Mouse (Mus musculus): ENCODE measurements at regions not wholly inside any gene's neighbourhood (a gene's known extent, or its start where the extent isn't known, plus 50 kb on each side); places are given as distances from the start of the nearest gene placed in this dataset.

DNA sequence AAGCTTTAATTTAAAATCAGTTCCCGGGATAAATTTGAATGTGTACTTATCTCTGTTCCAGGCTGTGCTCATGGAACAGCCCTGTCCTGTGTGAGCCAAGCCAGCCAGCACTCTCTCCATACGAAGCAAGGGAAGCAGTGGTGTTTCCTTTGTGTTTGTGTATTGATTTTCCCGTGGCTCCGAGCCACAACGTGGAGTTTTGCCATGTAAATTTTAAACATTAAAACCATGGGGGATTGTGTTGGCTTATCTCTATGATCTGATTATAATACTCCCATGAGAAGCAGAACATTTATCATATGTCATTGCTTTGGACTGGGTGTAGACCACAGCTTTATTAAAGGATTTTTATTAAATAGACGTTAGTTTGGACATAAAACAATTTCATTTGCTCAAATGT is 106.1 kb upstream of the Npvf start:
- dilution Hi-C loops (cut with MboI; ENCODE audit: extremely low pct_ligation_motif_present, extremely low pct_unique_long_range_greater_than_20kb, low sequenced_read_pairs) (no loop called here), in situ Hi-C loops (cut with MboI; ENCODE audit: low pct_ligation_motif_present, low pct_unique_long_range_greater_than_20kb, low sequenced_read_pairs) (no loop called here)
- H3K36me3 ChIP-seq (replicated peaks in 1 of 2; ENCODE audit: control insufficient read depth in 1 of 2, insufficient read depth in 1 of 2, low read length in 1 of 2): no peaks in the 10 kb centered on the region
- H3K79me2 ChIP-seq (replicated peaks; ENCODE audit: control insufficient read depth, extremely low read depth, insufficient read depth, poor library complexity, severe bottlenecking): no peaks in the 10 kb centered on the region
- H3K9ac ChIP-seq (ENCODE audit: insufficient read depth, low read depth): no peak overlapping the region
- H3K4me1 ChIP-seq (ENCODE audit: control insufficient read depth in 1 of 2, insufficient read depth in 2 of 2): no peaks in the 10 kb centered on the region
- H3K4me2 ChIP-seq (ENCODE audit: insufficient read depth, low read depth, poor library complexity, severe bottlenecking): no peak overlapping the region
- no peak overlapping the region for H3K27ac ChIP-seq (ENCODE audit: insufficient read depth, low read depth)
- H3K27me3 ChIP-seq (replicated peaks): no peaks in the 10 kb centered on the region
- no peak overlapping the region for H3K4me3 ChIP-seq (replicated peaks in 1 of 3; ENCODE audit: low read depth in 2 of 3, low read length in 2 of 3, poor library complexity in 1 of 3)
- DNase-seq (ENCODE audit: extremely low read depth): no peak
- TF ChIP-seq MEF2A (IDR thresholded peaks at IDR 0.05; ENCODE audit: borderline replicate concordance, low read depth, low read length) (no peak), ELF1 (IDR thresholded peaks at IDR 0.05; ENCODE audit: low read depth, low read length) (no peak), BHLHE40 (IDR thresholded peaks at IDR 0.05; ENCODE audit: low read depth, low read length) (no peak), MXI1 (IDR thresholded peaks at IDR 0.05; ENCODE audit: low read depth, low read length) (no peak), KAT2A (IDR thresholded peaks at IDR 0.05; ENCODE audit: insufficient replicate concordance, low read length) (no peak), TBP (conservative IDR thresholded peaks at IDR 0.05; ENCODE audit: low read depth, low read length) (no peak), USF1 (IDR thresholded peaks at IDR 0.05; ENCODE audit: low read depth, low read length) (no peak), NELFE (IDR thresholded peaks at IDR 0.05; ENCODE audit: low read depth, low read length) (no peak), POLR2A (IDR thresholded peaks at IDR 0.05; ENCODE audit: low read depth, low read length) (no peak), CHD2 (IDR thresholded peaks at IDR 0.05; ENCODE audit: low read length) (no peak), IRF4 (IDR thresholded peaks at IDR 0.05; ENCODE audit: low read depth, low read length) (no peak), MAZ (IDR thresholded peaks at IDR 0.05; ENCODE audit: low read depth, low read length) (no peak), ZNF384 (IDR thresholded peaks at IDR 0.05; ENCODE audit: low read depth, low read length) (no peak), CHD1 (IDR thresholded peaks at IDR 0.05; ENCODE audit: low read depth, low read length) (no peak), MYC (IDR thresholded peaks at IDR 0.05; ENCODE audit: low read depth, low read length) (no peak), ZC3H11A (IDR thresholded peaks at IDR 0.05; ENCODE audit: low read depth, low read length) (no peak)
- no peaks in the 10 kb centered on the region for H3K9me3 ChIP-seq (replicated peaks; ENCODE audit: low read length)

DNA sequence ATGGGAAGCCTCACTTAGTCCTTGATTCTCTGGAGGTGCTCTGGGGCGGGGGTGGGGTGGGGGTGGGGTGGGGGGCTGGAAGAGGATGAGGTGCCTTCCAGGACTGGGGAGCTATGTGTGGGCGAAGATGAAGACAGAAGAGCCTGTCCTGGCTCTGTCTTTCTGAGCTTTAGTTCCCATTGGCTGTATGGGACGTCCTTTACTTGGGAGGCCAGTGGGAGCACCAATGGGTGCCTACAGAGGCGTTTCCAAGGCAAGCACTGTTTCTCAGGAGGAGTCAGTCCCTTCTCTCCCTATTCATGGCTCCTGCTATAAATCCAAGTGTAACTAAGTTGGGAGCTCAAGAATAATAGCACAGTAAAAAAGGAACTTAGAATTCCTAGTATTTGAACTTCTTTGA is 108.9 kb upstream of the Npvf start:
- Histone ChIP-seq H3K79me2 (replicated peaks; ENCODE audit: control insufficient read depth, extremely low read depth, insufficient read depth, poor library complexity, severe bottlenecking) (no peaks in the 10 kb centered on the region), H3K4me1 (ENCODE audit: control insufficient read depth in 1 of 2, insufficient read depth in 2 of 2) (no peaks in the 10 kb centered on the region), H3K27ac (ENCODE audit: insufficient read depth, low read depth) (no peak overlapping the region), H3K27me3 (replicated peaks) (no peaks in the 10 kb centered on the region), H3K4me2 (ENCODE audit: insufficient read depth, low read depth, poor library complexity, severe bottlenecking) (no peak overlapping the region), H3K4me3 (replicated peaks in 1 of 3; ENCODE audit: low read depth in 2 of 3, low read length in 2 of 3, poor library complexity in 1 of 3) (no peak overlapping the region), H3K9ac (ENCODE audit: insufficient read depth, low read depth) (no peak overlapping the region), H3K36me3 (replicated peaks in 1 of 2; ENCODE audit: control insufficient read depth in 1 of 2, insufficient read depth in 1 of 2, low read length in 1 of 2) (no peaks in the 10 kb centered on the region), H3K9me3 (replicated peaks; ENCODE audit: low read length) (no peaks in the 10 kb centered on the region)
- peak; percentile 2 for DNase-seq (ENCODE audit: extremely low read depth)
- TF ChIP-seq MEF2A (IDR thresholded peaks at IDR 0.05; ENCODE audit: borderline replicate concordance, low read depth, low read length): no peak
- no peak for TF ChIP-seq E2F4 (IDR thresholded peaks at IDR 0.05; ENCODE audit: insufficient replicate concordance, low read depth, low read length)
- no peak for TF ChIP-seq HCFC1 (IDR thresholded peaks at IDR 0.05; ENCODE audit: low read depth, low read length)
- TF ChIP-seq JUN (IDR thresholded peaks at IDR 0.05; ENCODE audit: insufficient read depth, low read depth, low read length): no peak
- TF ChIP-seq POLR2A (IDR thresholded peaks at IDR 0.05; ENCODE audit: low read depth, low read length): no peak
- TF ChIP-seq ZMIZ1 (IDR thresholded peaks at IDR 0.05; ENCODE audit: low read depth, low read length): no peak
- in situ Hi-C loops (cut with MboI; ENCODE audit: low pct_ligation_motif_present, low pct_unique_long_range_greater_than_20kb, low sequenced_read_pairs) (no loop called here), dilution Hi-C loops (cut with MboI; ENCODE audit: extremely low pct_ligation_motif_present, extremely low pct_unique_long_range_greater_than_20kb, low sequenced_read_pairs) (no loop called here)
